Mouse (Mus musculus): ENCODE results near the gene Pomgnt2.

GRCm38 (mm10) chr9:122018079-122018478, 21.2 kb upstream of the Pomgnt2 start:
- TF ChIP-seq CTCF (IDR thresholded peaks at IDR 0.05; ENCODE audit: borderline replicate concordance, control insufficient read depth, extremely low read depth, insufficient read depth, low read length, poor library complexity) (no peak), POLR2A (IDR thresholded peaks at IDR 0.05; ENCODE audit: control insufficient read depth, extremely low read depth, insufficient read depth, low read length, poor library complexity) (no peak)

Measured in thymus, adult 2 months (tissue).